ENCODE assay signal across 7 mouse cellular contexts in the genomic region with DNA sequence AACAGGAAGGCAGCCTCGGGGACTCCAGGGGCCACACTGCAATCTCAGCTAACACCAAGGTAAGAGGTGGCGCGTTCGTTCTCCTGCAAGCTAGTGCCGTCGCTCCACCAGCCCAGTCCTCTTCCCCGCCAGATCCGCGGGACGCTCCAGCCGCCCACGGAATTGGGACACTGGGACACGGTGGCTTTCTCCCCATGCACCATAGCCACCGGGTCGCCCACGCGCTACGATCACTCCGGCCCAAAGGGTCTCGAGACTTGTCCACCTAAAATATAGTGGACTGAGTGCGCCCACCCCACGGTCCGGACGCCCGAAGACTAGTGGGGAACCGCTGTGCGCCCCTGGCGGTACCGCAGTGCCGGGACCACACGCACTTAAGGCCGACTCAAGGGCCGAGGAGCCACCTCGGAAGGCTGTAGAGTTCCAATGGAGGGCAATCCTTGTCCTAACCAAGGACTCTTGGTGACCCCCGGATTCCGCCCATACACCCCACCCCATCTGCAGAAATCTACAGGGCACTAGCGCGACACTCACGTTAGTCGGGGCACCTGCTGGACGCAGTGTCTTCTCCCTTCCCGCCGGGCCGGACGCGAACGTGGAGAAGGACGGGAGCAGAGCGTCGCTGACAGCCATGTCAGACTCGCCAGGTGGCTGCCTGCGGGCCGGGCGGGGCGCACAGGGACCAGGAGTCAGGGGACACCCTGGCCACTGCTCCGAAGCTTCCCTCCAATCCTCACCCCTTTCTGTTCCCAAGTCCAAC. TPM values are rescaled to one million over a fixed set of nuclear protein-coding genes. Genes with fewer than 3 reads are reported as not detected.
DNase-seq lines count a peak whose midpoint lies in the region; ATAC-seq lines count a peak whose summit lies in the region.

No protein-coding gene starts in this region.

- peak overlapping the region; percentile 94 for H3K4me2 ChIP-seq in forebrain, embryonic 11.5 days (ENCODE audit: low read depth, low read length, severe bottlenecking)
- H3K4me2 ChIP-seq in midbrain, embryonic 16.5 days (ENCODE audit: low read length): peak overlapping the region; percentile 76

- H3K9me3 ChIP-seq in forebrain, embryonic 11.5 days (ENCODE audit: control insufficient read depth, low read length): no peaks in the 10 kb centered on the region
- H3K9me3 ChIP-seq in limb, embryonic 10.5 days (replicated peaks): no peaks in the 10 kb centered on the region
- H3K9me3 ChIP-seq in midbrain, embryonic 16.5 days (replicated peaks; ENCODE audit: control insufficient read depth, low read length, poor library complexity, severe bottlenecking): no peaks in the 10 kb centered on the region

- WGBS in forebrain, embryonic 11.5 days: 2% methylated on average over 56 of the region's 56 CpGs
- WGBS in limb, embryonic 10.5 days: 2% methylated on average over 56 of the region's 56 CpGs
- WGBS in midbrain, embryonic 16.5 days: under 1% methylated on average over 56 of the region's 56 CpGs

- peak overlapping the region; percentile 57 for H3K4me3 ChIP-seq in forebrain, embryonic 11.5 days (ENCODE audit: low read depth, low read length)
- peak overlapping the region; percentile 74 for H3K4me3 ChIP-seq in limb, embryonic 10.5 days
- H3K4me3 ChIP-seq in midbrain, embryonic 16.5 days (ENCODE audit: low read depth, low read length): peak overlapping the region; percentile 69

- peaks cover 28% of the 10 kb centered on the region for H3K27me3 ChIP-seq in forebrain, embryonic 11.5 days (ENCODE audit: control insufficient read depth, insufficient read depth, low read length)
- peaks cover 62% of the 10 kb centered on the region for H3K27me3 ChIP-seq in limb, embryonic 10.5 days (ENCODE audit: low read depth, poor library complexity, severe bottlenecking)
- peaks cover 7% of the 10 kb centered on the region for H3K27me3 ChIP-seq in midbrain, embryonic 16.5 days (ENCODE audit: control insufficient read depth, insufficient read depth, low read depth, low read length)

- DNase-seq in CD4-positive helper T cell, adult 2 months (ENCODE audit: low read depth, low spot score): peak; percentile 40
- peak; percentile 18 for DNase-seq in T-cell, adult 2 months (ENCODE audit: low spot score)
- DNase-seq in forebrain, embryonic 11.5 days (ENCODE audit: low spot score): peak; percentile 77
- peak; percentile 59 to 64 for DNase-seq in heart, postnatal 14 days
- peak; percentile 59 for DNase-seq in limb, embryonic 10.5 days (ENCODE audit: low spot score)
- peak; percentile 74 for DNase-seq in testis, postnatal 10 days (ENCODE audit: low spot score)

- ATAC-seq in forebrain, embryonic 11.5 days (replicated peaks; ENCODE audit: low FRiP score): no peak
- ATAC-seq in midbrain, embryonic 16.5 days: no peak

- peaks cover 11% of the 10 kb centered on the region for H3K4me1 ChIP-seq in forebrain, embryonic 11.5 days (replicated peaks; ENCODE audit: control insufficient read depth, insufficient read depth, low read length)
- H3K4me1 ChIP-seq in limb, embryonic 10.5 days: peaks cover 29% of the 10 kb centered on the region
- H3K4me1 ChIP-seq in midbrain, embryonic 16.5 days (ENCODE audit: control insufficient read depth, insufficient read depth, low read length): peaks cover 17% of the 10 kb centered on the region

- H3K27ac ChIP-seq in forebrain, embryonic 11.5 days (ENCODE audit: low read depth, low read length): no peak overlapping the region
- H3K27ac ChIP-seq in limb, embryonic 10.5 days: no peak overlapping the region
- H3K27ac ChIP-seq in midbrain, embryonic 16.5 days (ENCODE audit: low read length): no peak overlapping the region

- no peaks in the 10 kb centered on the region for H3K36me3 ChIP-seq in forebrain, embryonic 11.5 days (ENCODE audit: control insufficient read depth, insufficient read depth, low read length)
- no peaks in the 10 kb centered on the region for H3K36me3 ChIP-seq in limb, embryonic 10.5 days
- no peaks in the 10 kb centered on the region for H3K36me3 ChIP-seq in midbrain, embryonic 16.5 days (ENCODE audit: control insufficient read depth, insufficient read depth, low read length)

- H3K9ac ChIP-seq in forebrain, embryonic 11.5 days (ENCODE audit: low read length): peak overlapping the region; percentile 20
- H3K9ac ChIP-seq in midbrain, embryonic 16.5 days (ENCODE audit: low read depth, low read length): peak overlapping the region; percentile 60

- intact Hi-C loops in heart, postnatal 14 days (cut with DNase I): loop anchor here (1.0 to 5.0 kb wide), 3 partner anchors 120 to 831 kb away; no protein-coding TSS in a partner anchor

RNA-seq across cellular contexts. Expression of a gene that starts 1.0 kb away (rescaled TPM):
- 2.0 and 2.3 TPM in 2 replicates for polyA plus RNA-seq in forebrain, embryonic 11.5 days (2014; fragmentation: Nextera tagmentation; extraction: Ambion mirVana)
- total RNA-seq in heart, postnatal 14 days (2021): 10 to 100 TPM; 58.8 to 59.1 TPM
- polyA plus RNA-seq in limb, embryonic 10.5 days (2016; fragmentation: Nextera tagmentation; extraction: Ambion mirVana): 0.46 and 0.78 TPM in 2 replicates
- 1.9 and 2.0 TPM in 2 replicates for polyA plus RNA-seq in midbrain, embryonic 16.5 days (2015; fragmentation: Nextera tagmentation; extraction: Ambion mirVana)

Comparison
In these comparisons a context has a peak if more than half of its experiments do, and no peak if none do; other contexts are left out.
1. DNase-seq: peak in every context shown above with its lines; median percentile 77 in forebrain, embryonic 11.5 days; 74 in testis, postnatal 10 days; 62 in heart, postnatal 14 days; 59 in limb, embryonic 10.5 days; 40 in CD4-positive helper T cell, adult 2 months; 18 in T-cell, adult 2 months.